8 mouse cellular contexts compared by ENCODE assay signal in genomic region chr9:103761151-103761571, GRCm38 (mm10). TPM values are rescaled to one million over a fixed set of nuclear protein-coding genes. Genes with fewer than 3 reads are reported as not detected.
A peak's percentile ranks its signal among the peaks of the same experiment; 100 is the strongest.
DNase-seq lines count a peak whose midpoint lies in the region; ATAC-seq and TF ChIP-seq lines count a peak whose summit lies in the region.

No protein-coding gene starts in this region.

- peak; percentile 26; the same call in 1 of the 2 replicates for ATAC-seq in embryonic facial prominence, embryonic 12.5 days (ENCODE audit: insufficient number of reproducible peaks, insufficient read depth, low FRiP score, low TSS enrichment)
- ATAC-seq in intestine, embryonic 15.5 days, result peak; percentile 42; the same call in 1 of the 2 replicates
- ATAC-seq in neural tube, embryonic 11.5 days (ENCODE audit: insufficient read depth, low FRiP score, low TSS enrichment), result peak; percentile 51
- ATAC-seq in activated CD4-positive, CD25-positive, alpha-beta regulatory T cell, adult 4 months, result no peak

- 0 out of 2 replicates have a peak, but pooled peaks cover 6% of the 10 kb centered on the region for H3K36me3 ChIP-seq in heart, embryonic 10.5 days
- H3K36me3 ChIP-seq in E14TG2a.4 (ENCODE audit: insufficient read depth, low read length), result no peaks in the 10 kb centered on the region
- H3K36me3 ChIP-seq in embryonic facial prominence, embryonic 12.5 days, result no peaks in the 10 kb centered on the region
- no peaks in the 10 kb centered on the region for H3K36me3 ChIP-seq in intestine, embryonic 15.5 days
- H3K36me3 ChIP-seq in neural tube, embryonic 11.5 days (ENCODE audit: control insufficient read depth, insufficient read depth, low read length), result no peaks in the 10 kb centered on the region

- no peaks in the 10 kb centered on the region; the same call in 1 of the 2 replicates for H3K27me3 ChIP-seq in heart, embryonic 10.5 days (ENCODE audit: insufficient read depth, poor library complexity, severe bottlenecking)
- H3K27me3 ChIP-seq in E14TG2a.4 (ENCODE audit: insufficient read depth, low read length), result peaks cover 57% of the 10 kb centered on the region
- H3K27me3 ChIP-seq in embryonic facial prominence, embryonic 12.5 days, result peaks cover 15% of the 10 kb centered on the region; the same call in 1 of the 2 replicates
- H3K27me3 ChIP-seq in intestine, embryonic 15.5 days (replicated peaks), result peaks cover 20% of the 10 kb centered on the region
- peaks cover 15% of the 10 kb centered on the region for H3K27me3 ChIP-seq in neural tube, embryonic 11.5 days (ENCODE audit: control insufficient read depth, insufficient read depth, low read length)

- no peaks in the 10 kb centered on the region for H3K9me3 ChIP-seq in heart, embryonic 10.5 days
- H3K9me3 ChIP-seq in E14TG2a.4 (ENCODE audit: low read length), result no peaks in the 10 kb centered on the region
- H3K9me3 ChIP-seq in embryonic facial prominence, embryonic 12.5 days, result no peaks in the 10 kb centered on the region
- no peaks in the 10 kb centered on the region for H3K9me3 ChIP-seq in intestine, embryonic 15.5 days
- no peaks in the 10 kb centered on the region for H3K9me3 ChIP-seq in neural tube, embryonic 11.5 days (ENCODE audit: control insufficient read depth, low read length)

- peak overlapping the region; percentile 90 for H3K27ac ChIP-seq in heart, embryonic 10.5 days
- H3K27ac ChIP-seq in embryonic facial prominence, embryonic 12.5 days, result no peak overlapping the region
- H3K27ac ChIP-seq in intestine, embryonic 15.5 days, result no peak overlapping the region
- H3K27ac ChIP-seq in neural tube, embryonic 11.5 days (ENCODE audit: low read depth, low read length), result 0 out of 2 replicates have a peak overlapping the region, but pooled peaks have one; percentile 34

- 0% methylated on average over 30 of the region's 30 CpGs for WGBS in heart, embryonic 10.5 days
- under 1% methylated on average over 30 of the region's 30 CpGs for WGBS in embryonic facial prominence, embryonic 12.5 days
- WGBS in intestine, embryonic 15.5 days, result under 1% methylated on average over 30 of the region's 30 CpGs
- WGBS in neural tube, embryonic 11.5 days, result 1% methylated on average over 30 of the region's 30 CpGs

- peak overlapping the region; percentile 84 for H3K4me3 ChIP-seq in heart, embryonic 10.5 days
- H3K4me3 ChIP-seq in E14TG2a.4 (replicated peaks; ENCODE audit: low read length), result peak overlapping the region; percentile 88
- H3K4me3 ChIP-seq in embryonic facial prominence, embryonic 12.5 days, result peak overlapping the region; percentile 64
- H3K4me3 ChIP-seq in intestine, embryonic 15.5 days (replicated peaks), result peak overlapping the region; percentile 60
- H3K4me3 ChIP-seq in neural tube, embryonic 11.5 days (ENCODE audit: low read depth, low read length), result peak overlapping the region; percentile 65

- H3K4me2 ChIP-seq in embryonic facial prominence, embryonic 12.5 days (replicated peaks), result peak overlapping the region; percentile 94
- peak overlapping the region; percentile 97 for H3K4me2 ChIP-seq in intestine, embryonic 15.5 days (replicated peaks)
- peak overlapping the region; percentile 84 for H3K4me2 ChIP-seq in neural tube, embryonic 11.5 days (ENCODE audit: low read depth)

- H3K9ac ChIP-seq in embryonic facial prominence, embryonic 12.5 days, result peak overlapping the region; percentile 68
- H3K9ac ChIP-seq in intestine, embryonic 15.5 days, result peak overlapping the region; percentile 52
- peak overlapping the region; percentile 79 for H3K9ac ChIP-seq in neural tube, embryonic 11.5 days (ENCODE audit: low read length)

- H3K4me1 ChIP-seq in heart, embryonic 10.5 days, result peaks cover 37% of the 10 kb centered on the region
- peaks cover 16% of the 10 kb centered on the region for H3K4me1 ChIP-seq in E14TG2a.4 (replicated peaks; ENCODE audit: low read depth, low read length)
- H3K4me1 ChIP-seq in embryonic facial prominence, embryonic 12.5 days, result peaks cover 13% of the 10 kb centered on the region
- peaks cover 8% of the 10 kb centered on the region; the same call in 1 of the 2 replicates for H3K4me1 ChIP-seq in intestine, embryonic 15.5 days (replicated peaks)
- no peaks in the 10 kb centered on the region for H3K4me1 ChIP-seq in neural tube, embryonic 11.5 days (ENCODE audit: control insufficient read depth, insufficient read depth, low read length)

- TF ChIP-seq CTCF in E14TG2a.4 (conservative IDR thresholded peaks at IDR 0.05; ENCODE audit: low read length), result no peak

- DNase-seq in heart, embryonic 10.5 days (ENCODE audit: low spot score), result peak; percentile 79
- no peak for DNase-seq in heart, postnatal 36 days
- peak; percentile 18 for DNase-seq in neural tube, embryonic 11.5 days (ENCODE audit: low spot score)
- no peak for DNase-seq in layer of hippocampus, adult 8-10 months (ENCODE audit: low spot score in 2 of 2)

- intact Hi-C loops in heart, postnatal 36 days (cut with DNase I), result no loop called here

RNA-seq across cellular contexts. Expression of gene Tmem108, which starts 0.5 kb away (rescaled TPM):
- polyA plus RNA-seq in heart, embryonic 10.5 days (2016; fragmentation: Nextera tagmentation; extraction: Ambion mirVana), result 101 and 126 TPM in 2 replicates
- 1 to 10 TPM; 3.7 to 5.7 TPM for total RNA-seq in heart, postnatal 36 days (2021)
- polyA plus RNA-seq in embryonic facial prominence, embryonic 12.5 days (2016; fragmentation: Nextera tagmentation; extraction: Ambion mirVana), result 18.4 and 20.7 TPM in 2 replicates
- 9.9 and 10.2 TPM in 2 replicates for polyA plus RNA-seq in intestine, embryonic 15.5 days (2015; fragmentation: Nextera tagmentation; extraction: Ambion mirVana)
- polyA plus RNA-seq in neural tube, embryonic 11.5 days (2014; fragmentation: Nextera tagmentation; extraction: Ambion mirVana), result 18.0 and 19.9 TPM in 2 replicates
- polyA plus RNA-seq in activated CD4-positive, CD25-positive, alpha-beta regulatory T cell, adult 4 months (2017; shearing (Covaris generic)), result 1 to 10 TPM in 1 of 2 experiments, under 1 TPM in 1; 0.87 to 1.2 TPM
- total RNA-seq in layer of hippocampus, adult 8-10 months (2022), result 10 to 100 TPM; 30.3 to 35.6 (median 33.9) TPM

Comparison
In these comparisons a context has a peak if more than half of its experiments do, and no peak if none do; other contexts are left out.
1. DNase-seq: peak in heart, embryonic 10.5 days (single experiment) and neural tube, embryonic 11.5 days (single experiment); none in heart, postnatal 36 days (0 of 2) and layer of hippocampus, adult 8-10 months (0 of 2).
2. H3K27ac ChIP-seq: peak in heart, embryonic 10.5 days (single experiment) and neural tube, embryonic 11.5 days (single experiment); none in embryonic facial prominence, embryonic 12.5 days (single experiment) and intestine, embryonic 15.5 days (single experiment).
3. Peak in every context shown above with its lines, with median percentiles within 50 percentile points of each other: H3K4me3 ChIP-seq, H3K4me2 ChIP-seq and H3K9ac ChIP-seq.